Mouse (Mus musculus): ENCODE measurements around the gene Wdr31.

DNA sequence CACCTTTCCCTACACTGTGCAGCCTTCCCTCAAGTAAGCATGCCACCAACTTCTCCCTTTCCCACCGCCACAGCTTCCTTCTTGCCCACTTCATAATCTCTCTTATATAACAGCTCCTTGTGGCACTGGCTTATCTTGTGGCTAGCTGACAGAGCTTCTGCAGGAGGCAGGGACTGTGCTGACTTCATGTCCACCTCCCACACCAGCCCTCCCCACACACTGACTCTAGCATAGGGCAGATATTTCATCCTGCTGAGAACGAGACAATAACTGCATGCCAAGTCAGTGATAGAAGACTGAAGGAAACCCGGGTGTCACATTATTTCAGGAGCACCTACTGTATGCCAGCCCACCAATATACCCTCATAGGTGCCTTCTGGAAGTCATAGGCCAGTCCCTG lies 44.8 kb upstream of the Wdr31 start:
- TF ChIP-seq CTCF (IDR thresholded peaks at IDR 0.05; ENCODE audit: control insufficient read depth, insufficient read depth, insufficient read length) = no peak
- no peak for TF ChIP-seq USF1 (IDR thresholded peaks at IDR 0.05; ENCODE audit: low read depth)
